Mouse (Mus musculus) left cerebral cortex, adult 2 months (tissue): ENCODE results near the gene Gm6904. TPM values are rescaled to one million over a fixed set of nuclear protein-coding genes. Genes with fewer than 3 reads are reported as not detected.
A peak's percentile ranks its signal among the peaks of the same experiment; 100 is the strongest.

Experiments
- DNase-seq, 2 experiments: peaks; one replicate each; pipeline ENCODE4 v3.0.0; 2021 to 2022; ENCODE audit warnings: low spot score in 2 of 2, mixed read lengths in 1 of 2; ENCODE audit errors: extremely low spot score in 1 of 2
- H3K27ac ChIP-seq: fragments of 200-600 bp; 2 replicates; pipeline ENCODE4 v1.8.1; 2022
- H3K4me3 ChIP-seq: fragments of 200-600 bp; 2 replicates; pipeline ENCODE4 v1.8.1; 2022
- CTCF ChIP-seq: fragments of 200-600 bp; IDR thresholded peaks from 2 replicates; pipeline ENCODE4 v1.8.1; 2022; ENCODE audit warnings: antibody characterized with exemption, mild to moderate bottlenecking, moderate library complexity
- intact Hi-C: fragments of 180-260 bp; cut with DNase I; formaldehyde crosslinking; loops from one replicate; pipeline ENCODE4 v1.15.1; 2025
- total RNA-seq, 2 experiments: library from RNA; stranded (reverse); gene quantifications; 2 replicates each; pipeline ENCODE4 v1.2.3; 2021

Gene Gm6904
- total RNA-seq, 2 experiments from 2014 or later: not detected

GRCm38 (mm10) chr14:59209003-59209402 lies 51.0 kb downstream of the Gm6904 start:
- intact Hi-C loops: no loop called here
- Histone ChIP-seq H3K27ac (no peak overlapping the region), H3K4me3 (no peak overlapping the region)
- TF ChIP-seq CTCF: no peak
- no peak for DNase-seq

GRCm38 (mm10) chr14:59205976-59206583 lies 53.9 kb downstream of the Gm6904 start:
- no peak for DNase-seq
- intact Hi-C loops: no loop called here
- H3K4me3 ChIP-seq: no peak overlapping the region
- TF ChIP-seq CTCF: no peak
- no peak overlapping the region for H3K27ac ChIP-seq

GRCm38 (mm10) chr14:59205461-59205860 lies 54.6 kb downstream of the Gm6904 start:
- DNase-seq: no peak
- intact Hi-C loops: no loop called here
- Histone ChIP-seq H3K27ac (no peak overlapping the region), H3K4me3 (no peak overlapping the region)
- TF ChIP-seq CTCF: no peak

- DNase-seq: no peak
- Histone ChIP-seq H3K4me3 (peak overlapping the region; percentile 79), H3K27ac (peak overlapping the region; percentile 97)
- intact Hi-C loops: no loop called here
- TF ChIP-seq CTCF: no peak
These were observed 58.3 kb downstream of the Gm6904 start for GRCm38 (mm10) chr14:59201604-59202215.

- Histone ChIP-seq H3K4me3 (peak within 1 kb of the TSS; percentile 79), H3K27ac (peak within 1 kb of the TSS; percentile 97)
- DNase-seq: peak; percentile 92
- intact Hi-C loops: no loop called here
- peak; percentile 52 for TF ChIP-seq CTCF
These were observed 59.1 kb downstream of the Gm6904 start, which contains the start of gene Rcbtb1 for GRCm38 (mm10) chr14:59200711-59201603. Gene Rcbtb1 (plus strand): TSS chr14:59201209.

Other genes starting within 250 kb of the Gm6904 start
- not detected for gene 1700129C05Rik, start 117.3 kb downstream of the Gm6904 start, total RNA-seq
- gene Gm5142, start 81.5 kb downstream of the Gm6904 start, total RNA-seq: not detected
- gene Rcbtb1, start 59.0 kb downstream of the Gm6904 start, total RNA-seq: 10 to 100 TPM; 28.1 TPM
- not detected for gene Phf11a, start 37.3 kb upstream of the Gm6904 start, total RNA-seq
- not detected for gene Phf11b, start 81.1 kb upstream of the Gm6904 start, total RNA-seq
- under 1 TPM; 0.63 to 0.75 TPM for gene Phf11d, start 105.3 kb upstream of the Gm6904 start, total RNA-seq
- under 1 TPM; 0.45 to 0.70 TPM for gene Phf11c, start 135.2 kb upstream of the Gm6904 start, total RNA-seq
- 1 to 10 TPM; 4.1 to 4.2 TPM for gene Setdb2, start 180.7 kb upstream of the Gm6904 start, total RNA-seq
- gene Cab39l, start 180.8 kb upstream of the Gm6904 start, total RNA-seq: 10 to 100 TPM; 24.0 to 26.6 TPM